Mouse (Mus musculus) kidney, adult 10 weeks (tissue): ENCODE data around the gene Gzme. TPM values are rescaled to one million over a fixed set of nuclear protein-coding genes. Genes with fewer than 3 reads are reported as not detected.

ENCODE experiments used
- polyA plus RNA-seq: library from polyadenylated mRNA; stranded (reverse); fragments of 350-450 nt; fragmentation: Illumina TruSeq; extraction: RNeasy Lipid Tissue Mini Kit (QIAGEN cat#74804); gene quantifications from one replicate; pipeline ENCODE4 v1.2.3, GENCODE M21; 2014; ENCODE audit warnings: low read depth, low replicate concordance

Gene Gzme
- polyA plus RNA-seq = not detected

GRCm38 (mm10) chr14:56120525-56120924 lies at the start of gene Gzme:
Gene Gzme, minus strand, starts transcription at chr14:56120625.

GRCm38 (mm10) chr14:56159479-56159878 lies 39.1 kb upstream of the Gzme start, which contains the start of gene Gzmg:
Gene Gzmg, minus strand, starts transcription at chr14:56159579.

GRCm38 (mm10) chr14:56132508-56132907 lies 12.1 kb upstream of the Gzme start, which contains the start of gene Gzmd:
Gene Gzmd, minus strand, starts transcription at chr14:56132608.

GRCm38 (mm10) chr14:56102386-56102785 lies 18.0 kb downstream of the Gzme start, which contains the start of gene Ctsg:
Gene Ctsg, minus strand, starts transcription at chr14:56102574.

DNA sequence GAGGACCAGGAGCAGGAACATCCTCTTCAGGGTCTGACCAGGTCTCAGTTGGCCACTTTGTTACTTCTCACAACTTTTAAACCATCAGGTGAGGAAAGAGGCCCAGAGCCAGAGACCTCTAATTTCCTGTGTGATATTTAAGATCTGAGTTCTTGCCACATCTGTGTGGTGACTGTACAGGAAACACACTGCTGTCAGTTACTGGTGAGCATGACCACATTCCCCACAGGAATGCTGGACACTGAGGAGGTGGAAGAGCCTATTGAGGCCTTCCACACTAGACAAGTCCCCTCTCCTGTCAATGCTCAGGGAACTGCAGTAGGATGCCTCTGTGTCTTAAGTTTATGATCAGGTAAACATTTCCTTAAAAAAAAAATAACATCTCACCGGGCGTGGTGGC lies 35.3 kb downstream of the Gzme start, which contains the start of gene Mcpt8:
TSS of gene Mcpt8 (minus strand) at position 107 of the 400 bp plus-strand sequence.

Other genes with a start within 250 kb of the Gzme start
- gene Cbln3, start 236.2 kb downstream of the Gzme start, polyA plus RNA-seq = not detected
- 8.8 TPM for gene Khnyn, start 235.7 kb downstream of the Gzme start, polyA plus RNA-seq
- 19.8 TPM for gene Sdr39u1, start 220.3 kb downstream of the Gzme start, polyA plus RNA-seq
- not detected for gene Cma1, start 175.9 kb downstream of the Gzme start, polyA plus RNA-seq
- gene Cma2, start 169.6 kb downstream of the Gzme start, polyA plus RNA-seq = not detected
- not detected for gene Mcpt1, start 102.7 kb downstream of the Gzme start, polyA plus RNA-seq
- gene Mcpt9, start 90.1 kb downstream of the Gzme start, polyA plus RNA-seq = not detected
- gene Mcpt2, start 78.6 kb downstream of the Gzme start, polyA plus RNA-seq = not detected
- not detected for gene Mcpt4, start 58.3 kb downstream of the Gzme start, polyA plus RNA-seq
- not detected for gene Mcpt8, start 35.4 kb downstream of the Gzme start, polyA plus RNA-seq
- gene Ctsg, start 18.1 kb downstream of the Gzme start, polyA plus RNA-seq = not detected
- gene Gzmd, start 12.0 kb upstream of the Gzme start, polyA plus RNA-seq = not detected
- gene Gzmg, start 39.0 kb upstream of the Gzme start, polyA plus RNA-seq = not detected
- gene Gzmn, start 54.0 kb upstream of the Gzme start, polyA plus RNA-seq = not detected
- gene Gzmf, start 90.8 kb upstream of the Gzme start, polyA plus RNA-seq = not detected
- gene Gzmc, start 114.0 kb upstream of the Gzme start, polyA plus RNA-seq = not detected
- not detected for gene Gzmb, start 141.6 kb upstream of the Gzme start, polyA plus RNA-seq
- gene Atp12a, start 244.4 kb upstream of the Gzme start, polyA plus RNA-seq = 0.12 TPM